Mouse (Mus musculus) MEL (cell line): ENCODE measurements around the gene Tor4a.

Experiments
- CTCF ChIP-seq, 3 experiments: IDR thresholded peaks in 2 of 3; conservative IDR thresholded peaks in 1 of 3; 2 replicates each; pipeline ENCODE4 v1.5.1; 2011 to 2012; ENCODE audit warnings: low read length in 3 of 3, low read depth in 2 of 3, mild to moderate bottlenecking in 2 of 3, improper control_type of control experiment in 1 of 3, inconsistent platforms in 1 of 3, mixed read lengths in 1 of 3, moderate library complexity in 1 of 3; ENCODE audit not compliant: control insufficient read depth in 1 of 3, insufficient read depth in 1 of 3, poor library complexity in 1 of 3, severe bottlenecking in 1 of 3
- EP300 ChIP-seq, 2 experiments: IDR thresholded peaks; 2 replicates each; pipeline ENCODE4 v1.6.1; 2011; ENCODE audit warnings: improper control_type of control experiment in 2 of 2, low read length in 2 of 2, low read depth in 1 of 2, mild to moderate bottlenecking in 1 of 2
- MAX ChIP-seq: IDR thresholded peaks from 2 replicates; pipeline ENCODE4 v1.6.1; 2011; ENCODE audit warnings: low read length, improper control_type of control experiment
- MEF2A ChIP-seq: IDR thresholded peaks from 2 replicates; pipeline ENCODE4 v1.6.1; 2014; ENCODE audit warnings: low read depth, mild to moderate bottlenecking, inconsistent platforms, low read length, improper control_type of control experiment; ENCODE audit not compliant: poor library complexity, insufficient replicate concordance, severe bottlenecking; ENCODE audit errors: extremely low read depth
- POLR2A ChIP-seq, 2 experiments: IDR thresholded peaks; 2 replicates each; pipeline ENCODE4 v1.6.1; 2011 to 2012; ENCODE audit warnings: low read length in 2 of 2, mild to moderate bottlenecking in 2 of 2, control low read depth in 1 of 2, improper control_type of control experiment in 1 of 2, low read depth in 1 of 2, moderate library complexity in 1 of 2; ENCODE audit not compliant: control insufficient read depth in 1 of 2, insufficient read depth in 1 of 2, poor library complexity in 1 of 2
- POLR2AphosphoS2 ChIP-seq: IDR thresholded peaks from 2 replicates; pipeline ENCODE4 v1.6.1; 2011; ENCODE audit warnings: low read length, improper control_type of control experiment
- TBP ChIP-seq: IDR thresholded peaks from 2 replicates; pipeline ENCODE4 v1.8.0; 2011; ENCODE audit warnings: low read depth, low read length, improper control_type of control experiment
- TCF12 ChIP-seq: IDR thresholded peaks from 2 replicates; pipeline ENCODE4 v1.6.1; 2014; ENCODE audit warnings: low read depth, mild to moderate bottlenecking, inconsistent platforms, low read length, improper control_type of control experiment, moderate library complexity
- ZKSCAN1 ChIP-seq: IDR thresholded peaks from 2 replicates; pipeline ENCODE4 v1.6.1; 2012; ENCODE audit warnings: low read depth, mild to moderate bottlenecking, inconsistent platforms, low read length, improper control_type of control experiment, moderate library complexity
- ZMIZ1 ChIP-seq: IDR thresholded peaks from 2 replicates; pipeline ENCODE4 v1.6.1; 2012; ENCODE audit warnings: low read depth, mild to moderate bottlenecking, inconsistent platforms, low read length, improper control_type of control experiment, moderate library complexity

- TF ChIP-seq MEF2A (no peak), POLR2A (IDR thresholded peaks at IDR 0.05; ENCODE audit: control insufficient read depth in 1 of 2, insufficient read depth in 1 of 2, low read depth in 1 of 2, low read length in 2 of 2, poor library complexity in 1 of 2) (no peak), EP300 (IDR thresholded peaks at IDR 0.05; ENCODE audit: low read depth in 1 of 2, low read length in 2 of 2) (no peak), CTCF (IDR thresholded peaks at IDR 0.05 in 2 of 3, conservative IDR thresholded peaks at IDR 0.05 in 1 of 3; ENCODE audit: control insufficient read depth in 1 of 3, insufficient read depth in 1 of 3, low read depth in 2 of 3, low read length in 3 of 3, poor library complexity in 1 of 3, severe bottlenecking in 1 of 3) (no peak), TCF12 (no peak), ZKSCAN1 (no peak), TBP (no peak), MAX (no peak), POLR2AphosphoS2 (no peak), ZMIZ1 (no peak)
Observed at GRCm38 (mm10) chr2:25234551-25235220, 38.0 kb upstream of the Tor4a start.
